Mouse (Mus musculus) erythroblast, adult 5-6 weeks (primary cell): ENCODE data around the gene Ppa2. TPM values are rescaled to one million over a fixed set of nuclear protein-coding genes. Genes with fewer than 3 reads are reported as not detected.
A peak's percentile ranks its signal among the peaks of the same experiment; 100 is the strongest.

Experiments used
- ATAC-seq: replicated peaks from 2 replicates; pipeline ENCODE4 v1.8.0; 2016; ENCODE audit warnings: moderate number of reproducible peaks, mild to moderate bottlenecking, moderate TSS enrichment, inconsistent platforms; ENCODE audit not compliant: poor library complexity, low FRiP score, severe bottlenecking
- total RNA-seq, 2 experiments: library from RNA; stranded (forward) in 1 of 2; stranded (reverse) in 1 of 2; fragments of 150-400 nt in 1 of 2; fragments of 200-764, 138-1000 nt in 1 of 2; gene quantifications; 2 replicates each; pipeline versions ENCODE4 v1.2.3 to v1.2.4; 2015 to 2017; ENCODE audit warnings: low replicate concordance in 2 of 2

The Ppa2 gene
- total RNA-seq, 2 experiments from 2014 or later = 16.1 to 24.6 TPM

- no peak for ATAC-seq
Measured at GRCm38 (mm10) chr3:133328551-133328950, 18.6 kb downstream of the Ppa2 start.

GRCm38 (mm10) chr3:133329406-133329805 is 19.5 kb downstream of the Ppa2 start:
- no peak for ATAC-seq

GRCm38 (mm10) chr3:133331184-133331866 is 21.4 kb downstream of the Ppa2 start:
- ATAC-seq = no peak

- no peak for ATAC-seq
Measured at GRCm38 (mm10) chr3:133332280-133332679, 22.4 kb downstream of the Ppa2 start.

GRCm38 (mm10) chr3:133333267-133334170 is 23.6 kb downstream of the Ppa2 start:
- no peak for ATAC-seq

- no peak for ATAC-seq
Measured at GRCm38 (mm10) chr3:133334691-133335090, 24.8 kb downstream of the Ppa2 start.

- no peak for ATAC-seq
Measured at GRCm38 (mm10) chr3:133335166-133335565, 25.3 kb downstream of the Ppa2 start.

- peak; percentile 69 for ATAC-seq
Measured at GRCm38 (mm10) chr3:133336400-133336799, 26.5 kb downstream of the Ppa2 start.

GRCm38 (mm10) chr3:133338851-133339356 is 29.0 kb downstream of the Ppa2 start:
- no peak for ATAC-seq

GRCm38 (mm10) chr3:133339411-133339823 is 29.5 kb downstream of the Ppa2 start:
- no peak for ATAC-seq

- no peak for ATAC-seq
Measured at GRCm38 (mm10) chr3:133341106-133341505, 31.2 kb downstream of the Ppa2 start.

GRCm38 (mm10) chr3:133347535-133347934 is 37.6 kb downstream of the Ppa2 start:
- ATAC-seq = no peak

GRCm38 (mm10) chr3:133348847-133349246 is 38.9 kb downstream of the Ppa2 start:
- ATAC-seq = no peak

GRCm38 (mm10) chr3:133357426-133357974 is 47.6 kb downstream of the Ppa2 start:
- no peak for ATAC-seq

GRCm38 (mm10) chr3:133357977-133358376 is 48.1 kb downstream of the Ppa2 start:
- no peak for ATAC-seq

GRCm38 (mm10) chr3:133361406-133361805 is 51.5 kb downstream of the Ppa2 start:
- ATAC-seq = no peak

GRCm38 (mm10) chr3:133364138-133364537 is 54.2 kb downstream of the Ppa2 start:
- no peak for ATAC-seq

- no peak for ATAC-seq
Measured at GRCm38 (mm10) chr3:133366096-133366495, 56.2 kb downstream of the Ppa2 start.

GRCm38 (mm10) chr3:133378174-133378573 is 68.3 kb downstream of the Ppa2 start:
- ATAC-seq = no peak

- no peak for ATAC-seq
Measured at GRCm38 (mm10) chr3:133379997-133380396, 70.1 kb downstream of the Ppa2 start.
